Mouse (Mus musculus): ENCODE results near the gene Tnk2. TPM values are rescaled to one million over a fixed set of nuclear protein-coding genes. Genes with fewer than 3 reads are reported as not detected.

Tnk2 gene
- total RNA-seq, 2 experiments from 2014 or later: 39.0 to 41.3 TPM

GRCm38 (mm10) chr16:32707111-32707823 is 63.6 kb downstream of the Tnk2 start:
- intact Hi-C loops (cut with DNase I): loop anchor here (5.0 kb wide), 1 partner anchor 80 kb away; no protein-coding TSS in a partner anchor

GRCm38 (mm10) chr16:32707824-32708456 is 64.3 kb downstream of the Tnk2 start:
- intact Hi-C loops (cut with DNase I): loop anchor here (5.0 kb wide), 1 partner anchor 79 kb away; no protein-coding TSS in a partner anchor
- no peak for DNase-seq

More at GRCm38 (mm10) chr16:32707111-32707823, 63.6 kb downstream of the Tnk2 start:
- DNase-seq: no peak

GRCm38 (mm10) chr16:32708457-32709033 is 64.9 kb downstream of the Tnk2 start:
- intact Hi-C loops (cut with DNase I): loop anchor here (5.0 kb wide), 1 partner anchor 79 kb away; no protein-coding TSS in a partner anchor
- no peak for DNase-seq

- DNase-seq: no peak
- intact Hi-C loops (cut with DNase I): loop anchor here (5.0 kb wide), 1 partner anchor 78 kb away; no protein-coding TSS in a partner anchor
These were observed 65.4 kb downstream of the Tnk2 start for GRCm38 (mm10) chr16:32709116-32709515.

GRCm38 (mm10) chr16:32710426-32711070 is 66.9 kb downstream of the Tnk2 start:
- intact Hi-C loops (cut with DNase I): no loop called here
- no peak for DNase-seq

- intact Hi-C loops (cut with DNase I): no loop called here
- no peak for DNase-seq
These were observed 68.5 kb downstream of the Tnk2 start for GRCm38 (mm10) chr16:32712202-32712601.

- DNase-seq: peak; percentile 36 to 39
These were observed 69.9 kb downstream of the Tnk2 start for GRCm38 (mm10) chr16:32713556-32713955.

GRCm38 (mm10) chr16:32715364-32715763 is 71.7 kb downstream of the Tnk2 start:
- intact Hi-C loops (cut with DNase I): no loop called here
- DNase-seq: peak in 1 of 2 experiments; percentile 41

More at GRCm38 (mm10) chr16:32713556-32713955, 69.9 kb downstream of the Tnk2 start:
- intact Hi-C loops (cut with DNase I): no loop called here

GRCm38 (mm10) chr16:32723163-32723562 is 79.5 kb downstream of the Tnk2 start:
- intact Hi-C loops (cut with DNase I): no loop called here

GRCm38 (mm10) chr16:32723767-32724166 is 80.1 kb downstream of the Tnk2 start:
- intact Hi-C loops (cut with DNase I): no loop called here
- no peak for DNase-seq

More at GRCm38 (mm10) chr16:32723163-32723562, 79.5 kb downstream of the Tnk2 start:
- no peak for DNase-seq

GRCm38 (mm10) chr16:32724259-32724658 is 80.6 kb downstream of the Tnk2 start:
- no peak for DNase-seq
- intact Hi-C loops (cut with DNase I): no loop called here

- intact Hi-C loops (cut with DNase I): no loop called here
- no peak for DNase-seq
These were observed 82.8 kb downstream of the Tnk2 start for GRCm38 (mm10) chr16:32726501-32726900.

- DNase-seq: no peak
- intact Hi-C loops (cut with DNase I): no loop called here
These were observed 84.6 kb downstream of the Tnk2 start for GRCm38 (mm10) chr16:32728240-32728639.

GRCm38 (mm10) chr16:32728730-32729129 is 85.1 kb downstream of the Tnk2 start:
- no peak for DNase-seq
- intact Hi-C loops (cut with DNase I): no loop called here

Other genes with a start within 250 kb of the Tnk2 start
- not detected for gene Tm4sf19, start 243.4 kb upstream of the Tnk2 start, total RNA-seq (2021)
- gene Tctex1d2, start 224.2 kb upstream of the Tnk2 start, total RNA-seq (2021): 1 to 10 TPM; 5.5 to 5.6 TPM
- gene Pcyt1a, start 213.0 kb upstream of the Tnk2 start, total RNA-seq (2021): 100 to 1,000 TPM in 1 of 2 experiments, 10 to 100 TPM in 1; 98.6 to 107 TPM
- gene Slc51a, start 156.0 kb upstream of the Tnk2 start, total RNA-seq (2021): 1 to 10 TPM; 3.4 to 4.2 TPM
- gene Zdhhc19, start 147.6 kb upstream of the Tnk2 start, total RNA-seq (2021): not detected
- 100 to 1,000 TPM; 180 to 317 TPM for gene Tfrc, start 35.0 kb upstream of the Tnk2 start, total RNA-seq (2021)
- gene Muc4, start 92.0 kb downstream of the Tnk2 start, total RNA-seq (2021): under 1 TPM; 0.10 to 0.17 TPM
- under 1 TPM in 1 of 2 experiments, not detected in 1; 0.12 TPM for gene Muc20, start 153.6 kb downstream of the Tnk2 start, total RNA-seq (2021)
- gene Smbd1, start 166.6 kb downstream of the Tnk2 start, total RNA-seq (2021): not detected
- gene Fyttd1, start 233.6 kb downstream of the Tnk2 start, total RNA-seq (2021): 100 to 1,000 TPM; 115 to 125 TPM
- 10 to 100 TPM; 30.4 to 40.8 TPM for gene Rubcn, start 233.9 kb downstream of the Tnk2 start, total RNA-seq (2021)